Mouse (Mus musculus): Measurements from ENCODE around the gene P4htm. TPM values are rescaled to one million over a fixed set of nuclear protein-coding genes. Genes with fewer than 3 reads are reported as not detected.

Gene P4htm
- polyA plus RNA-seq, 1 experiment from 2014 or later = 40.2 TPM

GRCm38 (mm10) chr9:108565881-108566814 lies 31.3 kb downstream of the P4htm start:
- peak overlapping the region; percentile 86 for H3K4me3 ChIP-seq (ENCODE audit: low read length)
- H3K4me1 ChIP-seq (ENCODE audit: control insufficient read depth, insufficient read depth, low read depth, low read length) = peaks cover 42% of the 10 kb centered on the region
- H3K36me3 ChIP-seq (ENCODE audit: control insufficient read depth, insufficient read depth, low read length) = peaks cover 23% of the 10 kb centered on the region
- H3K27ac ChIP-seq (ENCODE audit: low read depth, low read length) = peak overlapping the region; percentile 98
- peak overlapping the region; percentile 95 for H3K9ac ChIP-seq (ENCODE audit: low read depth, low read length)
- no peak for ATAC-seq
- peak overlapping the region; percentile 99 for H3K4me2 ChIP-seq (ENCODE audit: low read length)
- no peaks in the 10 kb centered on the region for H3K27me3 ChIP-seq (replicated peaks; ENCODE audit: control insufficient read depth, insufficient read depth, low read length)
- 11% methylated on average over 35 of the region's 35 CpGs for WGBS
- H3K9me3 ChIP-seq (ENCODE audit: control insufficient read depth, low read length) = no peaks in the 10 kb centered on the region

DNA sequence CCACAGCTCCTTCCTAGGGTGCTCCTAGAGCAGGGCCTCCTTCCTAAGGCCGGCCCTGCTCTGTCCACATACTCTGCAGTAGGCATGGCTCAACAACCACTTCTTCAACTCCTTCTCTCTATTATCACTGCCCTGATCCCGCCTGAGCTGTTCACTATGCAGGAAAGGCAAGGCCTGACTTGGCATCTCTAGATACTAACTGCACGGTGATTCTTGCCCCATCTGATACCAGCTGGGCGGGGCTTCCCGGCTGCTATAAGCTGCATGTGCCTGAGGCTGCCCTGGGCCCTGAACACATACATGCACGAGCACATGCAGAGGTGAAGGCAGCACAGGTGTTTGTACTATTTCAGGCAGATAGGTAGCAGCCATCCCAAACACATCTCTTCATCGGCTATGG lies 33.3 kb downstream of the P4htm start:
- no peak for ATAC-seq
- WGBS = 88% methylated on average over 7 of the region's 7 CpGs
- Histone ChIP-seq H3K4me3 (ENCODE audit: low read length) (no peak overlapping the region), H3K4me1 (ENCODE audit: control insufficient read depth, insufficient read depth, low read depth, low read length) (peaks cover 29% of the 10 kb centered on the region), H3K9me3 (ENCODE audit: control insufficient read depth, low read length) (no peaks in the 10 kb centered on the region), H3K9ac (ENCODE audit: low read depth, low read length) (no peak overlapping the region), H3K27ac (ENCODE audit: low read depth, low read length) (no peak overlapping the region), H3K27me3 (replicated peaks; ENCODE audit: control insufficient read depth, insufficient read depth, low read length) (no peaks in the 10 kb centered on the region), H3K4me2 (ENCODE audit: low read length) (no peak overlapping the region), H3K36me3 (ENCODE audit: control insufficient read depth, insufficient read depth, low read length) (peaks cover 23% of the 10 kb centered on the region)

- Histone ChIP-seq H3K27me3 (replicated peaks; ENCODE audit: control insufficient read depth, insufficient read depth, low read length) (no peaks in the 10 kb centered on the region), H3K36me3 (ENCODE audit: control insufficient read depth, insufficient read depth, low read length) (peaks cover 28% of the 10 kb centered on the region), H3K9ac (ENCODE audit: low read depth, low read length) (no peak overlapping the region), H3K4me2 (ENCODE audit: low read length) (no peak overlapping the region), H3K9me3 (ENCODE audit: control insufficient read depth, low read length) (no peaks in the 10 kb centered on the region), H3K4me3 (ENCODE audit: low read length) (no peak overlapping the region), H3K4me1 (ENCODE audit: control insufficient read depth, insufficient read depth, low read depth, low read length) (peaks cover 29% of the 10 kb centered on the region), H3K27ac (ENCODE audit: low read depth, low read length) (no peak overlapping the region)
- 93% methylated on average over 8 of the region's 8 CpGs for WGBS
- no peak for ATAC-seq
Observed at GRCm38 (mm10) chr9:108563671-108564070, 33.8 kb downstream of the P4htm start.

DNA sequence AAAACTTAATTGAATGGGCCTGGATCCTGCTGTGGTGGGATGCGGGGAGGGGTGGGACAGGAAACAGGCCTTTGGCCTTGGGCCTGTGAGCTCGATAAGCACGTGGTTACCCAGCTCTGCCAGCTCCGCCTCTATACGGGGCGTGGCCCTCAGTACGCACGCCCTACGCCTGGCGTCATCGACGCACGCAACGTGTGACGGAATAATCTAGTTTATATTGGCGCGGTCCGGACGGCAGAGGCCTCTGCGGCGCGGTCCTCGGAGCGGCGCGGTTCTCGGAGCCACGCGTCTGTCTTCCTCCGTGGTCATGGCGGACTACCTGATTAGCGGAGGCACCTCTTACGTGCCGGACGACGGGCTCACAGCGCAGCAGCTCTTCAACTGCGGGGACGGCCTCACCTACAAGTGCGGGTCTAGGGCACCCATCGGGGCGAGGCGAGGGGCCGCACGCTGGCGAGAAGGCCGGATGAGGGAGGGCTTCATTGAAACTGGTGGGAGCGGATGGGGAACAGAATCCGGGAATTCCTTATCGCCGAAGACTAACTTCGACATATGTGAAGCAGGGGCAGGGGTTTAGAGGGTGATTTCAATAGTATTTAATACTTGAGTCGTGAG lies 37.1 kb downstream of the P4htm start, which contains the start of gene Impdh2:
Gene Impdh2, plus strand, starts transcription at position 60 of the 615 bp plus-strand sequence.
- Histone ChIP-seq H3K27ac (ENCODE audit: low read depth, low read length) (peak within 1 kb of the TSS; percentile 75), H3K27me3 (replicated peaks; ENCODE audit: control insufficient read depth, insufficient read depth, low read length) (no peaks in the 10 kb centered on the region), H3K9me3 (ENCODE audit: control insufficient read depth, low read length) (no peaks in the 10 kb centered on the region), H3K9ac (ENCODE audit: low read depth, low read length) (peak within 1 kb of the TSS; percentile 73), H3K4me2 (ENCODE audit: low read length) (peak within 1 kb of the TSS; percentile 67), H3K4me1 (ENCODE audit: control insufficient read depth, insufficient read depth, low read depth, low read length) (peaks cover 13% of the 10 kb centered on the region), H3K4me3 (ENCODE audit: low read length) (peak within 1 kb of the TSS; percentile 55), H3K36me3 (ENCODE audit: control insufficient read depth, insufficient read depth, low read length) (peaks cover 45% of the 10 kb centered on the region)
- WGBS = under 1% methylated on average over 48 of the region's 53 CpGs
- peak; percentile 99 for ATAC-seq

DNA sequence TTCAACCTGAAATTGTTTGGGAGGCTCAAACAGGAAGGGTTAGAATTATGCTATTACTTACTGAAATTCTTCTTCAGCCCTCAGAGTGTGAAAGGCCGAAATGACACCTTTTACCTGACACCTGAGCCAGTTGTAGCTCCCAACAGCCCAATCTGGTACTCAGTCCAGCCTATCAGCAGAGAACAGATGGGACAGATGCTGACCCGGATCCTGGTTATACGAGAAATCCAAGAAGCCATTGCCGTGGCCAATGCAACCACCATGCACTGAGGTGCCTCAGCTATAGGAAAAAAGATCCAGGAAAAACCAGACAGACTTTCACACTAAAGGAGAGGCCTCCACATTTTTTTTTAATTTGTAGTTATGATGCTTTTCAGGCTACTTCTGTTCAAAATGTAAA lies 38.3 kb downstream of the P4htm start:
- H3K27me3 ChIP-seq (replicated peaks; ENCODE audit: control insufficient read depth, insufficient read depth, low read length) = no peaks in the 10 kb centered on the region
- 92% methylated on average over 4 of the region's 4 CpGs for WGBS
- H3K27ac ChIP-seq (ENCODE audit: low read depth, low read length) = no peak overlapping the region
- no peak for ATAC-seq
- no peak overlapping the region for H3K9ac ChIP-seq (ENCODE audit: low read depth, low read length)
- H3K4me1 ChIP-seq (ENCODE audit: control insufficient read depth, insufficient read depth, low read depth, low read length) = peaks cover 13% of the 10 kb centered on the region
- no peaks in the 10 kb centered on the region for H3K9me3 ChIP-seq (ENCODE audit: control insufficient read depth, low read length)
- no peak overlapping the region for H3K4me2 ChIP-seq (ENCODE audit: low read length)
- H3K4me3 ChIP-seq (ENCODE audit: low read length) = no peak overlapping the region
- H3K36me3 ChIP-seq (ENCODE audit: control insufficient read depth, insufficient read depth, low read length) = peaks cover 41% of the 10 kb centered on the region

DNA sequence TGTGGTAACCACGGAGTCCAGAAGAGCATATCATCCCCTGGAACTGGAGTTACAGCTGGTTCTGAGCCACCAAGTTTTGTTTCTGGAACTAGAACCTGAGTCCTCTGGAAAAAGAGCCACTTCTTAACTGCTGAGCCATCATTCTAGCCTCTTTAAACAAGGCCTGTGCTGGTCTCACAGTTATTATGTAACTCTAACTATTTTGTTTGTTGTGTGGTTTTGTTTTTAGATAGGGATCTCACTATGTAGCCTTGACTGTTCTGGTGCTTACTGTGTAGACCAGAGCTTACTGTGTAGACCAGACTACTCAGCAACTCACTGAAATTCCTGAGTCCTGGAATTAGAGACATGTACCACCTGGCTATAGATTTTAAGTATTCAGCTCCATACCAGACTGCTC lies 50.6 kb downstream of the P4htm start:
- no peak overlapping the region for H3K4me3 ChIP-seq (ENCODE audit: low read length)
- no peak overlapping the region for H3K4me2 ChIP-seq (ENCODE audit: low read length)
- no peaks in the 10 kb centered on the region for H3K9me3 ChIP-seq (ENCODE audit: control insufficient read depth, low read length)
- ATAC-seq = no peak
- H3K36me3 ChIP-seq (ENCODE audit: control insufficient read depth, insufficient read depth, low read length) = peaks cover 39% of the 10 kb centered on the region
- WGBS = 94% methylated on average over 1 of the region's 1 CpGs
- no peak overlapping the region for H3K27ac ChIP-seq (ENCODE audit: low read depth, low read length)
- no peak overlapping the region for H3K9ac ChIP-seq (ENCODE audit: low read depth, low read length)
- H3K27me3 ChIP-seq (replicated peaks; ENCODE audit: control insufficient read depth, insufficient read depth, low read length) = no peaks in the 10 kb centered on the region
- no peaks in the 10 kb centered on the region for H3K4me1 ChIP-seq (ENCODE audit: control insufficient read depth, insufficient read depth, low read depth, low read length)

GRCm38 (mm10) chr9:108545986-108546385 lies 51.5 kb downstream of the P4htm start:
- Histone ChIP-seq H3K9ac (ENCODE audit: low read depth, low read length) (no peak overlapping the region), H3K36me3 (ENCODE audit: control insufficient read depth, insufficient read depth, low read length) (peaks cover 43% of the 10 kb centered on the region), H3K4me1 (ENCODE audit: control insufficient read depth, insufficient read depth, low read depth, low read length) (no peaks in the 10 kb centered on the region)

DNA sequence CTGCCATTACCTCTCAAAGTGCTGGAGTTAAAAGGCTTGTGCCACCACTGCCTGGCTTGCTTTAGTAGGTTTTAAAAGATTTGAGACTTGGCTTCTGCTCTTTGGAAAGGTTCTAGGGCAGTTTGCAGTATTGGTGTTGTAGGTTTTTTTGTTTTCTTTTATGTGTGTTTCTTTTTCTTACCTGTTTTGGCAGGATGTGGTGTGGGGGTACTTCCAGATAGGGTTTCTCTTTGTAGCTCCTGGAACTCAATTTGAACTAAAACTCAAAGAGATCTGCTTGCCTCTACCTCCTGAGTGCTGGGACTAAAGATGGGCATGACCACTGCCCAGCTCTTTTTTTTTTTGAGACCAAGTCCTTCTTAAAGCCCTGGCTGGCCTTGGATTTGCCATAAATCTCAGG lies 56.6 kb downstream of the P4htm start:
- no peak overlapping the region for H3K9ac ChIP-seq (ENCODE audit: low read depth, low read length)
- no peak for ATAC-seq
- no peaks in the 10 kb centered on the region for H3K9me3 ChIP-seq (ENCODE audit: control insufficient read depth, low read length)
- no peaks in the 10 kb centered on the region for H3K27me3 ChIP-seq (replicated peaks; ENCODE audit: control insufficient read depth, insufficient read depth, low read length)
- no peaks in the 10 kb centered on the region for H3K4me1 ChIP-seq (ENCODE audit: control insufficient read depth, insufficient read depth, low read depth, low read length)
- H3K27ac ChIP-seq (ENCODE audit: low read depth, low read length) = no peak overlapping the region
- no peak overlapping the region for H3K4me3 ChIP-seq (ENCODE audit: low read length)
- H3K4me2 ChIP-seq (ENCODE audit: low read length) = no peak overlapping the region
- peaks cover 39% of the 10 kb centered on the region for H3K36me3 ChIP-seq (ENCODE audit: control insufficient read depth, insufficient read depth, low read length)

More at GRCm38 (mm10) chr9:108545986-108546385, 51.5 kb downstream of the P4htm start:
- no peaks in the 10 kb centered on the region for H3K9me3 ChIP-seq (ENCODE audit: control insufficient read depth, low read length)
- H3K4me3 ChIP-seq (ENCODE audit: low read length) = no peak overlapping the region
- no peak for ATAC-seq
- no peak overlapping the region for H3K4me2 ChIP-seq (ENCODE audit: low read length)
- WGBS = 94% methylated on average over 3 of the region's 3 CpGs
- H3K27me3 ChIP-seq (replicated peaks; ENCODE audit: control insufficient read depth, insufficient read depth, low read length) = no peaks in the 10 kb centered on the region
- no peak overlapping the region for H3K27ac ChIP-seq (ENCODE audit: low read depth, low read length)

DNA sequence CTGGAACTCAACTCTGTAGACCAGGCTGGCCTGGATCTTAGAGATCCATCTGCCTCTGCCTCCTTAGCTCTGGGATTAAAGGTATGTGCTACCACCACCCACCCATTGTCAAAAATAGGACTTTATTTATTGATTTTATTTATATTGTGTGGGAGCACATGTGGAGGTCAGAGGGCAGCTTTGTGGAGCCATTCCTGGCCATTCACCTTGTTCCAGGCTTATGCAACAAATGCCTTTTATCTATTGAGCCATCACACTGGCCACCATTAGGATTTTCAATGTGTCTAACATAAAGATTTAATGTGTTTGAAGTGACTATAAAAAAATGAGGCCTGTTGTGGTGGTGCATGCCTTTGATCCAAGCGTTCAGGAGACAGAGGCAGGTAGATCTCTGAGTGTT lies 66.0 kb downstream of the P4htm start:
- Histone ChIP-seq H3K9ac (ENCODE audit: low read depth, low read length) (no peak overlapping the region), H3K27ac (ENCODE audit: low read depth, low read length) (no peak overlapping the region), H3K27me3 (replicated peaks; ENCODE audit: control insufficient read depth, insufficient read depth, low read length) (no peaks in the 10 kb centered on the region), H3K4me2 (ENCODE audit: low read length) (no peak overlapping the region), H3K36me3 (ENCODE audit: control insufficient read depth, insufficient read depth, low read length) (peaks cover 32% of the 10 kb centered on the region), H3K4me3 (ENCODE audit: low read length) (no peak overlapping the region), H3K4me1 (ENCODE audit: control insufficient read depth, insufficient read depth, low read depth, low read length) (no peaks in the 10 kb centered on the region), H3K9me3 (ENCODE audit: control insufficient read depth, low read length) (no peaks in the 10 kb centered on the region)
- ATAC-seq = no peak
- WGBS = 93% methylated on average over 1 of the region's 1 CpGs
